Mouse (Mus musculus): ENCODE measurements around the gene Ube3a. TPM values are rescaled to one million over a fixed set of nuclear protein-coding genes. Genes with fewer than 3 reads are reported as not detected.

Ube3a gene
- polyA plus RNA-seq, 2 experiments = 22.0 to 135 TPM

DNA sequence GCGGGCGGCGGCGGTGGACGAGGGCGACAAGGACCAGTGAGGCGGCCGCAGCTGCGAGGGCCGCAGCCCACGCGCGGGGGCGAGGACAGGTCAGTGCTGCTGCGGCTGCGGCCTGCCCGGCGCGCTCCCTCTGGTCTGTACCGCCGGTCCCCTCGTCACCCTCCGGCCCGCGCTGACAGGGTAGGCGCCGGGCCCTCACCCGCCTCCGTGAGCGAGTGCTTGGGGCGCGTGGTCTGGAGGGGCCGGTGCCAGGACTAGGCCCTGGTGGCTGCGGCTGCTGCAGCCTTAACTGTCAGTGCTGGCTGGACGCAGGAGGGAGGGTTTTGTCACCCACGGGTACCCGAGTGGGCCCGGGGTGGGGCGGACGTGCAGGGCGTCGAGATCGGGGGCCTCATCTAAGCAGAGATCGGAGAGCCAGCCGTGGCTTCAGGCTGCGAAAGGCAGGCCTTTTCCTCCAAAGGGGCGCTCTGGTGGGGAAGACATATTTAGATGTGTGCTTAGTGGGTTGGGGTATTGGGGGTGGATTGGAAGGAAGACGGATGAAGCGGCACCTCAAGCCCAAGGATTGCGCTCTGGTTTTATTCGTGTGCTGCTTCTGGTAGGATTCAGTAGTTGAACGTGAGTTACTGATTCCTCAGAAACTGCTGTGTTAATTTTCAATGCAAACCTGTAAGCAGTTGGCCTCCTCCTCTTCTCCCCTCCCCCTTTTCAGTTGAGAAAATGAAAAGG, 797 bp downstream of the Ube3a start:
- Histone ChIP-seq H3K4me1 (ENCODE audit: control insufficient read depth, insufficient read depth, low read length) (0 out of 2 replicates have a peak, but pooled peaks cover 3% of the 10 kb centered on the region), H3K27ac (replicated peaks; ENCODE audit: low read depth, low read length) (peak overlapping the region; percentile 96), H3K9ac (ENCODE audit: low read depth, low read length, severe bottlenecking) (peak overlapping the region; percentile 98), H3K27me3 (ENCODE audit: control insufficient read depth, insufficient read depth, low read length) (no peaks in the 10 kb centered on the region), H3K4me3 (replicated peaks; ENCODE audit: low read length) (peak overlapping the region; percentile 96), H3K36me3 (ENCODE audit: control insufficient read depth, insufficient read depth, low read length) (no peaks in the 10 kb centered on the region), H3K4me2 (replicated peaks; ENCODE audit: low read depth, low read length, severe bottlenecking) (peak overlapping the region; percentile 65), H3K9me3 (ENCODE audit: control insufficient read depth, low read length) (no peaks in the 10 kb centered on the region)
- ATAC-seq (ENCODE audit: low FRiP score, low read depth) (peak; percentile 19), DNase-seq (ENCODE audit: low spot score) (peak; percentile 48)
- no peak for TF ChIP-seq POLR2A (IDR thresholded peaks at IDR 0.05; ENCODE audit: borderline replicate concordance, extremely low read depth, insufficient read depth, insufficient read length)
- WGBS = 0% methylated on average over 21 of the region's 52 CpGs

DNA sequence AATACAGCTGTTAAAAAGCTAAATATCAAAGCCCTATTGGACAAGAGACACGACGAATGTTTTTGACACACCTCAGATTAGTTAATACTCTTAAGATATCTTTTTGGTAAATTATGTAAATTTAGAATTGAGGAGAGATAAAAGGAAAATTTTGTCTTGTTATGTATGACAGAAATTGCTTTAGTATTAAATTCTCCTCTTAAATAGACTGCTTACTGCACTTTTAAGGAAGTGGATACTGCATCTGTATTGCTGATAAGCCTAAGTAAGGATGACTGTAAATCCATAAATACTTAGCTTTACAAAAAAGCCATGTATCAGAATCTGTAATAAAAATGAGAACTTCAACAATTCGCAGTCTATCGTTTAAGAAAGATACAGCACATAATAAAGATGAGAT, 1.8 kb downstream of the Ube3a start:
- WGBS = 51% methylated on average over 4 of the region's 4 CpGs
- Histone ChIP-seq H3K4me3 (replicated peaks; ENCODE audit: low read length) (peak overlapping the region; percentile 96), H3K9me3 (ENCODE audit: control insufficient read depth, low read length) (no peaks in the 10 kb centered on the region), H3K4me2 (replicated peaks; ENCODE audit: low read depth, low read length, severe bottlenecking) (peak overlapping the region; percentile 65), H3K4me1 (ENCODE audit: control insufficient read depth, insufficient read depth, low read length) (0 out of 2 replicates have a peak, but pooled peaks cover 3% of the 10 kb centered on the region), H3K27ac (replicated peaks; ENCODE audit: low read depth, low read length) (no peak overlapping the region), H3K27me3 (ENCODE audit: control insufficient read depth, insufficient read depth, low read length) (no peaks in the 10 kb centered on the region), H3K36me3 (ENCODE audit: control insufficient read depth, insufficient read depth, low read length) (no peaks in the 10 kb centered on the region), H3K9ac (ENCODE audit: low read depth, low read length, severe bottlenecking) (peak overlapping the region; percentile 98)
- DNase-seq (ENCODE audit: low spot score) (no peak), ATAC-seq (ENCODE audit: low FRiP score, low read depth) (no peak)
- TF ChIP-seq POLR2A (IDR thresholded peaks at IDR 0.05; ENCODE audit: borderline replicate concordance, extremely low read depth, insufficient read depth, insufficient read length) = no peak

DNA sequence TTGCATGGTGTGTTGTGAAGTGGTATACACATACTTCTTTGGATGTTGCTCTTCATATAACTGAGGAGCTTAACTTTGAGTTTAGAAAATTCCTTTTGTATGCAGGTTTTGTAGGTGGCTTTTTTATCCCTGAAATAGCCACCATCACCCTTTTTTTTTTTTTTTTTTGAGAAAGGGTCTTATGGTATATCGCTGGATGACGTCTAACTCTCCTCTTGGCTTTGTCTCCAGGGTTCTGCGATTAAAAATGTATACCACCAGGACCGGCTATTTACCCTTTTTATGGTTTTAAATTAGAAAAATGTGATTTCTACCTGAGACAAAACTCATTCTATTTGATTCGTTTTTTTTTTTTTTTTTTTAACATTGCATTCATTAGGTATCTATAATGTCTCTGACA, 2.2 kb downstream of the Ube3a start:
- no peak for DNase-seq (ENCODE audit: low spot score)
- Histone ChIP-seq H3K9ac (ENCODE audit: low read depth, low read length, severe bottlenecking) (no peak overlapping the region), H3K27ac (replicated peaks; ENCODE audit: low read depth, low read length) (no peak overlapping the region), H3K9me3 (ENCODE audit: control insufficient read depth, low read length) (no peaks in the 10 kb centered on the region), H3K27me3 (ENCODE audit: control insufficient read depth, insufficient read depth, low read length) (no peaks in the 10 kb centered on the region), H3K36me3 (ENCODE audit: control insufficient read depth, insufficient read depth, low read length) (no peaks in the 10 kb centered on the region), H3K4me2 (replicated peaks; ENCODE audit: low read depth, low read length, severe bottlenecking) (peak overlapping the region; percentile 65), H3K4me3 (replicated peaks; ENCODE audit: low read length) (peak overlapping the region; percentile 96), H3K4me1 (ENCODE audit: control insufficient read depth, insufficient read depth, low read length) (0 out of 2 replicates have a peak, but pooled peaks cover 3% of the 10 kb centered on the region)
- TF ChIP-seq POLR2A (IDR thresholded peaks at IDR 0.05; ENCODE audit: borderline replicate concordance, extremely low read depth, insufficient read depth, insufficient read length) = no peak
- ATAC-seq (ENCODE audit: low FRiP score, low read depth) = no peak
- 60% methylated on average over 5 of the region's 5 CpGs for WGBS

DNA sequence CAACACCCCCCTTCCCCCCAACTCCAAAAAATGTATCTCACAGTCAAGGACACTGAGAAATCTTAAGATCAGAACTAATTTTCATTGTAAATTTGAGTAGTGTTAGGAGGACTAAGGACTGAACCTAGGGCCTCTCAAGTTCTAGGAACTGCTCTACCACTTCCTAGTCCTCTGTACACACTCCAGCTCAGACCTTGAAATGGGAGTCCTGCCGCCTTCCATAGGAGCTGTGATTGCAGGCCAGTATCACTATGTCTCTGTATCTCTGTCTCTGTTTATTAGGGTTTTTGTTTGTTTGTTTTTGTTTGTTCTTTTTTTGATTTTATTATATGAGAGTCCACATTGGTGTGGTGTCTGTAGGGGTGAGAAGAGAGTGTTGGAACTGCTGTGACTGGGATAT, 3.4 kb downstream of the Ube3a start:
- no peak for TF ChIP-seq POLR2A (IDR thresholded peaks at IDR 0.05; ENCODE audit: borderline replicate concordance, extremely low read depth, insufficient read depth, insufficient read length)
- H3K27me3 ChIP-seq (ENCODE audit: control insufficient read depth, insufficient read depth, low read length) = no peaks in the 10 kb centered on the region
- H3K4me3 ChIP-seq (replicated peaks; ENCODE audit: low read length) = no peak overlapping the region
- H3K9ac ChIP-seq (ENCODE audit: low read depth, low read length, severe bottlenecking) = no peak overlapping the region
- ATAC-seq (ENCODE audit: low FRiP score, low read depth) = no peak
- no peak overlapping the region for H3K4me2 ChIP-seq (replicated peaks; ENCODE audit: low read depth, low read length, severe bottlenecking)
- no peaks in the 10 kb centered on the region for H3K36me3 ChIP-seq (ENCODE audit: control insufficient read depth, insufficient read depth, low read length)
- DNase-seq (ENCODE audit: low spot score) = no peak
- H3K27ac ChIP-seq (replicated peaks; ENCODE audit: low read depth, low read length) = no peak overlapping the region
- no peaks in the 10 kb centered on the region for H3K9me3 ChIP-seq (ENCODE audit: control insufficient read depth, low read length)
- 0 out of 2 replicates have a peak, but pooled peaks cover 3% of the 10 kb centered on the region for H3K4me1 ChIP-seq (ENCODE audit: control insufficient read depth, insufficient read depth, low read length)
- WGBS = 63% methylated on average over 1 of the region's 1 CpGs

DNA sequence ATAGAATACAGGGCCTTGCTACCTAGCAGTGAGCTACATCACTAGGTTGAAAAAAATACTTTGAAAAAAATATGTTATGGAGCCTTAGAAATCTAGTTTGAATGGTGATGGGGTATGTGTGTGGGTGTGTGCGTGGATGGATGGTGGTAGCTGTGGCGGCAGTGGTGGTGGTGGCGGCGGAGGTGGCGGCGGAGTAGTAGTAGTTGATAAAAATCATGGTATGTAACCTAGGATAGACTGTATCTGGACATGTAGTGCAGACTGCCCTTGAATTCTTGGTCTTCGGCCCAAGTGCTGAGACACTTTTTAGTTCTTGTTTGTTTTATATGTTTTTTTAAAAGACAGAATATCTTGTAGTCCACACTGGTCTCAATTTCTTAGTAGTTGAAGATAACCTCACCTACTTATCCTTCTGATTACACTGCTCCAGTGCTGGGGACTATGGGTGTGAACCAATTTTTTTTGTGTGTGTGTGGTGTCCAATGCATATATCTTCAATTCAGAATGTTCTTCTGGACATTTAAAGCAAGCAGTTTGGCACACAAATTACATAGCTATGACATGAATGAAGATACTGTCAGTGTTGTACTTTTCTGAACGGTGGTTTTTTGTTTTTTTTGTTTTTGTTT, 6.3 kb downstream of the Ube3a start:
- Histone ChIP-seq H3K9ac (ENCODE audit: low read depth, low read length, severe bottlenecking) (no peak overlapping the region), H3K4me1 (ENCODE audit: control insufficient read depth, insufficient read depth, low read length) (0 out of 2 replicates have a peak, but pooled peaks cover 3% of the 10 kb centered on the region), H3K27ac (replicated peaks; ENCODE audit: low read depth, low read length) (no peak overlapping the region), H3K36me3 (ENCODE audit: control insufficient read depth, insufficient read depth, low read length) (no peaks in the 10 kb centered on the region), H3K27me3 (ENCODE audit: control insufficient read depth, insufficient read depth, low read length) (no peaks in the 10 kb centered on the region), H3K4me3 (replicated peaks; ENCODE audit: low read length) (no peak overlapping the region), H3K9me3 (ENCODE audit: control insufficient read depth, low read length) (no peaks in the 10 kb centered on the region), H3K4me2 (replicated peaks; ENCODE audit: low read depth, low read length, severe bottlenecking) (no peak overlapping the region)
- WGBS = 96% methylated on average over 8 of the region's 8 CpGs
- ATAC-seq (ENCODE audit: low FRiP score, low read depth) (no peak), DNase-seq (ENCODE audit: low spot score) (no peak)
- no peak for TF ChIP-seq POLR2A (IDR thresholded peaks at IDR 0.05; ENCODE audit: borderline replicate concordance, extremely low read depth, insufficient read depth, insufficient read length)

All from limb, embryonic 14.5 days (tissue).